Comparison of ENCODE assay signal across 8 mouse cellular contexts in the genomic region with DNA sequence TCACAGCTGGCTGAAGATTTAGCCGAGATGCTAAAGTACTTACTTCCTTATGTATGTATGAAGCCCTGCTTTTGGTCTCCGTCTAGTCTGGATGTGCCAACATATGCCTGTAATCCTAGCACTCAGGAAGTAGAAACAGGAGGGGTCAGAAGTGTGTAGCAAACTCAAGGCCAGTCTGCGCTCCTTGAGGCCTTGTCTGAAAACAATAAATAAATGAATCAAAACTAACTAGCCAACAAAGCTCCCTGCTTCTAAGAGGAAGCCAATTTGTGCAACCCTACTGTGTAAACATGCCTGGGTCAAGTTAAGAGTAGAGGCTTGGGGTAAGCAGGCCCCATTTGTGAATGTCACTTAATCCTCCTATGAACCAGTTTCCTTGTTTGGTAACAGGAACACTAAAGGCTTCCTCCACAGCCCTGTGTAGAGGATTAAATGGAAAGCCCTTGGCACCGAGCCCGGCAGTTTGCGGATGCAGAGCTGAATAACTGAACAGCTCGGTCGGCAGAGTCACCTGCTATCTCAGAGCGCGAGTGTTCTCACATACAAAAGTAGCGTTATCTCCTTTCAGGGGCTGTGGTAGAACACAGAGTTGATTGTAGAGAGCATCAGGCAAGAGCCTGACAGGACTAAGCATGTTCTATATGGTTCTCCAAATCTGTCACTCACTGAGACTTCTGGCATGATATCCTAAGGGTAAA.
DNase-seq lines count a peak whose midpoint lies in the region; ATAC-seq and TF ChIP-seq lines count a peak whose summit lies in the region.

No protein-coding gene starts in this region.

- no peaks in the 10 kb centered on the region for H3K27me3 ChIP-seq in hindbrain, postnatal 0 days (ENCODE audit: insufficient read depth, low read length)

- intact Hi-C loops in gastrocnemius, adult 2 months (cut with DNase I), result no loop called here
- intact Hi-C loops in left cerebral cortex, adult 2 months (cut with DNase I), result no loop called here

- WGBS in hindbrain, postnatal 0 days, result 32% methylated on average over 11 of the region's 11 CpGs

- DNase-seq in adrenal gland, postnatal 14 days, result peak; percentile 89
- DNase-seq in cerebellum, postnatal 14 days, result peak; percentile 94 to 98
- DNase-seq in gastrocnemius, adult 2 months, result peak; percentile 85
- peak; percentile 91 for DNase-seq in hindbrain, postnatal 0 days (ENCODE audit: low spot score)
- peak; percentile 67 to 74 for DNase-seq in left cerebral cortex, adult 2 months (ENCODE audit: extremely low spot score in 1 of 2, low spot score in 2 of 2)
- DNase-seq in right cerebral cortex, postnatal 4 days, result peak; percentile 93
- DNase-seq in T-cell, adult 2 months (ENCODE audit: low spot score), result no peak

- no peaks in the 10 kb centered on the region for H3K36me3 ChIP-seq in hindbrain, postnatal 0 days (ENCODE audit: insufficient read depth, low read length)

- no peaks in the 10 kb centered on the region for H3K9me3 ChIP-seq in hindbrain, postnatal 0 days (ENCODE audit: low read length)

- no peak overlapping the region for H3K4me3 ChIP-seq in gastrocnemius, adult 2 months
- no peak overlapping the region for H3K4me3 ChIP-seq in hindbrain, postnatal 0 days (ENCODE audit: low read length)
- no peak overlapping the region for H3K4me3 ChIP-seq in left cerebral cortex, adult 2 months

- H3K4me2 ChIP-seq in hindbrain, postnatal 0 days (ENCODE audit: low read depth, low read length), result no peak overlapping the region

- H3K27ac ChIP-seq in gastrocnemius, adult 2 months, result peak overlapping the region; percentile 59
- H3K27ac ChIP-seq in hindbrain, postnatal 0 days, result peak overlapping the region; percentile 65
- H3K27ac ChIP-seq in left cerebral cortex, adult 2 months, result no peak overlapping the region

- peaks cover 9% of the 10 kb centered on the region for H3K4me1 ChIP-seq in hindbrain, postnatal 0 days (ENCODE audit: insufficient read depth, low read length)

- no peak for TF ChIP-seq CTCF in gastrocnemius, adult 2 months (IDR thresholded peaks at IDR 0.05)
- TF ChIP-seq CTCF in hindbrain, postnatal 0 days (IDR thresholded peaks at IDR 0.05; ENCODE audit: low read depth), result no peak
- no peak for TF ChIP-seq CTCF in left cerebral cortex, adult 2 months (IDR thresholded peaks at IDR 0.05)

- no peak overlapping the region for H3K9ac ChIP-seq in hindbrain, postnatal 0 days (replicated peaks; ENCODE audit: low read length)

- peak; percentile 77 for ATAC-seq in hindbrain, postnatal 0 days
- ATAC-seq in megakaryocyte-erythroid progenitor cell, adult 5-6 weeks (replicated peaks; ENCODE audit: low FRiP score, low TSS enrichment, poor library complexity, severe bottlenecking), result peak; percentile 88
